Mouse (Mus musculus): Measurements from ENCODE around the gene Vwce.

DNA sequence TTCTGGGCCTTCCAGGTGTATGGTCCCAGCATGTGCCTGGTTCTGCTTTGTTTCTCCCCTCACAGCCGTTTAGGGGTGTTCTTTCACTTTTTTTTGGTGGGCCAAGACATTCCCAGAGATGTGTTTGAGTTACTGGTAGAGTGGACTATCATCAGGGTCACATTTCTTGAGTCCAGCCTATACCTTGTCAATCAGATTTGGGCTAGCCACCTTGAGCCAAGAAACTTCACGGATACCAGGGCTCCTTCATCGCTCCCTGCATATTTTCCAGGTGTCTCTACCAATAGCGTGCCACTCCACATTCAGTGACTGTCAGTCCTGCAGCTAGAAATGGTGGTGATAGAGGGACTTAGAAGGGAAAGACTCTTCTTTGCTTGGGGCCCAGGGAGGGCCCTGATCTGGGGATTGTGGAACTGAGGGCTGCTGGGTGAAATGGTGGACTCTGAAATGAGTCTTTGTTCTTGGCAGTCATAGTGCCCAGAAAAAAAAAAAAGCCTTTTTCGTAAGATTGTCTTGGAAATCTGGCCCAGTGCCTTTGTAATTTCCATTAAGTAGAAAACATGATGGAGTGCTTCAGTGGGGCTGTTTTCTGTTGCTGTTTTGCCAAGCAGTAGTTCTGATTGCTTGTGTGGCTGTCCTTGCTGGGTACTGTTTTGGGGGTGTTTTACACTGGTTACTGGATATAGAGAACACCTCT is 55.6 kb downstream of the Vwce start:
- TF ChIP-seq POLR2A (IDR thresholded peaks at IDR 0.05; ENCODE audit: borderline replicate concordance, low read depth, low read length) (no peak), CTCF (IDR thresholded peaks at IDR 0.05; ENCODE audit: low read depth, low read length) (no peak)
